Mouse (Mus musculus): ENCODE data around the gene Pde4c.

Pde4c gene

DNA sequence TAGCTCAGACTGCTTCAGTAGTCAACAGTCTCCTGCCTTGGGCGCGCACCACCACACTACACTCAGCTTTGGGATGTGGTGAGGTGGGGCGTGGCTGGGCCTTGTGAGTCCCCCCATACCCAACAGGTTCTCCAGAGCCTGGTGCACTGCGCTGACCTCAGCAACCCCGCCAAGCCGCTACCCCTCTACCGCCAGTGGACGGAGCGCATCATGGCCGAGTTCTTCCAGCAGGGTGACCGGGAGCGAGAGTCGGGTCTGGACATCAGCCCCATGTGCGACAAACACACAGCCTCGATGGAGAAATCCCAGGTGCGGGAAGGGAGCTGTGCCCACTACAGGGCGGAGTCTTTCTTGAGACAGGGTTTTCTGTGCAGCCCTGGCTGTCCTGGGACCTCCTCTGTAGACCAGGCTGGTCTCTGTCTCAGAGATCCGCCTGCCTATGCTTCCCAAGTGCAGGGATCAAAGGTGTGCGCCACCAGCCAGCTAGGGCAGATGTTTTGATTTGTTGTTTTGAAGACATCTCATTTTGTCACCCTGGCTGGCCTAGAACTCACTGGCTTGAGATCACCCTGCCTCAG, 25.7 kb downstream of the Pde4c start:
- CTCF ChIA-PET, result interaction anchor here (0.5 kb wide), 1 partner anchor 576 kb away, joined by 7 read pairs; no protein-coding TSS in a partner anchor

DNA sequence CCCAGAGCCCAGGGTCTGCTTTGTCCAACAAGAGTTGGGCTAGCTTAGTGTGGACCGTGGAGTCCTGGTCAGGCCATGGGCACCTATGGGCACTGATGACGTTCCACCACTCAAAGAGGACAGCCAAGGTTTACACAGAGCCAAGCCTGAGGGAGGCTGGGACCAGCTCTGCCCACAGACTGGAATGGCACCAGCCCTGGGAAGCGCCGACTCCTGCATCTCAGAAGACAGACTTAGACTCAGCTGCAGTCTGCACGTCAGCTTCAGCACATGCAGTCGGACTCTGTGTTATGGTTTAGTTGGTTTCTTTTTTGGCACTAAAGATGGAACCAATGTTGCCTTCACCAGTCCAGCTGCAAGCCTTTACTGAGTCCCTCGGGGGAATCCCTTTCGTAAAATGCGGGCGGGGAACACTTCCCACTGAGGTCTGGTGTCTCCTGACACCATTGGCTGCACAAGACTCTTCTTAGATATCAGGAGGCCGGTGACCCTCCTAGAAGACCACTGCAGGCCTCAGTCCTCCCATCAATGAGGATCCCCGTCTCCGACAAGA, 26.7 kb downstream of the Pde4c start:
- CTCF ChIA-PET, result no interaction called here

DNA sequence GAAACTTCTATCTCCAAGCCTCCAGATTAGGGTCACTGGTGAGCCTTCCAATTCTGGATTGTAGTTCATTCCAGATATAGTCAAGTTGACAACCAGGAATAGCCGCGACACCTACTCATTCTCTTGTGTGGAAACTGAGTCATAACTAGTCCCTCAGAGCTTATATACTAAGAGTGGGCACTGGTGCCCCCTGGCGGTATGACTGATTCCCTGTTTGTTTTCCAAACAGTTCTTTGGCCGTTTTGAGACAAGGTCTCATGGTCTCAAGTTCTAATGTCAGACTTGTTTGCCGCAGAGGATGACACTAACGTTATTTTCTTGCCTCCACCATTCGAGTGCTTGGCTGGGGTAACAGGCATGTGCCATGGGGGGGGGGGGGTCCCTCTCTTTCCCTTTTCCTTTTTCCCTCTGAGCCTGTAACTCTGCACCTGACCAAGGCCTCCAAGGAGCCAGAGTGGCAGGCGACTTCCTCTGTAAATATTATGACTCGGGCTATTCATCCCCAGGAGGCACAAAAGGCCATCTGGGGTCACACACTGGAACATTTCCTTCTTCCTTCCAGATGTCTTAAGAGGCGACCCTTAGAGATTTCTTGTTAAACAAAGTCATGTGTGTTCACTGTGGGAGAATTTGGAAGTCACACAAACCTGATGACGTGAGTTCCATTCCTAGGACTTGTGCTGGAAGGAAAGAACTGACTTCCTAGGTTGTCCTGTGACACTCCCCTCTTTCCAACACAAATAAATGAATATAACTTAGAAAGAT, 28.7 kb downstream of the Pde4c start:
- CTCF ChIA-PET, result interaction anchor here (0.5 to 0.7 kb wide), 2 partner anchors 11 to 70 kb away, joined by 3 read pairs; no protein-coding TSS in a partner anchor

DNA sequence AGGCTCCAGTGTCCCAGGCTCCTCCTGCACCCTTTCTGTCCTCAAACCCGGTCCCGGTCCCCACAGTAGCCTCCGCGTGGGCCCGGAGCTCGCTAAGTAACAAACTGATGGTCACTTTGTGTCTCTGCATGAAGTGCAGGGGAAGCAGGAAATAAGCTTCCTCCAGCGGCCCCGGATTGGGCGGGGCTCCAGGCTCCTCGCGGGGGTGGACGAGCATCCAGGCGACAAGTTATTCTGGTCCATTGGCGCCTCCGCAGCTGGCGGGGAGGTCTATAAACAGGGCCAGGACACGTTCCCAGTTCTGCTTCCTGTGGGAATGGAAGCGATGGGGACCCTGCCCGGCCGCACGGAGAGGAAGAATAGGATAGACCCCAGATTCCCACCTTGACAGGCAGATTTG, 29.6 kb downstream of the Pde4c start:
- CTCF ChIA-PET, result interaction anchor here (0.6 to 0.7 kb wide), 3 partner anchors 10 to 33 kb away, joined by 3 to 13 read pairs (median 5); no protein-coding TSS in a partner anchor

DNA sequence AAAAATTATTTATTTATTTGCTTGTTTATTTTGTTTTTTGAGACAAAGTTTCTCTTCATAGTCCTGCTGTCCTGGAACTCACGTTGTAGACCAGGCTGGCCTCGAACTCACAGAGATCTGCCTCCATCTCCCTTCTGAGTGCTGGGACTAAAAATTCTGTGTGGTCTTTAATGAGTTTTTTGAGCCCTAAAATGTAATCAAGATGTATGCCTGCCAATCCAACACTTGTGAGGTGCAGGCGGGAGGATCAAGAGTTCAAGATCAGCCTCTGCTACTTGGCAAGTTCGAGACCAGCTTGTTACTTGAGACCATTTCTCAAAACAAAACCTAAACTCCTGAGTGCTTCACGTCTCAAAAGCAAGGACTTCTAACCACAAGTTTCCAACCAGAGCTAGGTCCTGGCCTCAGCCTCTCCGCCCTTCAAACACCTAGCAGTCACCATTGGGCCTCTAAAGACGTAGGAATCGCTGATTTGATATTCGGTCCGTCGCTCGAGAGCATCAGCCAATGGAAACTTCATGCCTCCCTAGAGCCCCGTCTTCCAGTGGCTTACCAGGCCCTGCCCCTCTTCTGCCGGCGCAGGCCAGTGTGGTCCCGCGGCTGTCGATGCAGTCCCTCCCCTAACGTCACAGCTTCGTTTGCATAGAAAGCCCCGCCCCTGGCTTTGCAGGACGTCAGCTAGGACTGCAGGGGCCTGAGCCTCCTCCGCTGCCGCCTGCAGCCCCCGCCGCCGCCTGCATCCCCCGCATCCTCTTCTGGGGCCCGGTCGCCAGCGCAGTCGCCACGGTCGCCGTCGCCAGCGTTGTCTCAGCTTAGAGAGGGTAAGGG, 30.7 kb downstream of the Pde4c start, which contains the start of gene Rab3a:
TSS of gene Rab3a (plus strand) at position 637 of the 828 bp plus-strand sequence.
- CTCF ChIA-PET, result interaction anchor here (0.7 to 1.0 kb wide), 2 partner anchors 34 to 36 kb away, joined by 3 to 5 read pairs; partner anchors contain the start of gene Gm3336

DNA sequence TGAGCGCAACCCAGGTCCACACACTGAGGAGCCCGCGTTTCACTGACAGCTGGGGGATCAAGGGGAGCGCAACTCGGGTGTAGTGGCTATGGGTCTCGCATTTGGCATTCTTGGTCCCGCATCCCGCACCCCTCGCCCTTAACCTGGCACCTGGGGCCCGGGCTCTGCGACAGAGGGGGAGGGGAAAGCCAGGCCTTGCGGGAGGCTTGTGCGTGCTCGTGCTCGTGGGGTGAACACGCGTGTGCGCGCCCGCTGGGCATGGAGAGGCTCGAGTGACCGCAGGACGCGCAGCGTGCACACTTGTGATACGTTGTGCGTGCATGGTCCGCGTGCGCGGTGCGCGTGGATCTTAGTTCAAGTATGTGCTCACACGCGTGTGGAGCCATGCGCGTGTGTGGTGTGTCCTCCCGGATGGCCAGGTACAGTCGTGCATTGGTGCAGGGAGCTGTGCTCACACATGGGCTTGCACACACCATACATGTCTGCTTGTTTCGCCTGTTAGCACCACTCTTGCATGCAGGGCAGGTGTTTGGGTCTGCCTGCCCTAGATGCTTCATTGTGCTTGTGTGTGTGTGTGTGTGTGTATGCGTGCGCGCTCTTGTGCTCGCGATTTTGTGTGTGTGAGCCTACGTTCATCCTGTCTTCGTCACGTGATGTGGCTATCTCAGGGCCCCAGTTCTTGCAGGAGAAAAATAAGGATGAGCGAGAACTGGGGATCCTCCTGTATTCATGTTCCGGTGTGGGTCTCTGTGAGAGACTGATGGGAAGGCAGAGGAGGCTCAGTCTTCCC, 31.5 kb downstream of the Pde4c start:
- CTCF ChIA-PET, result interaction anchor here (1.0 kb wide), 1 partner anchor 37 kb away, joined by 3 read pairs; the partner anchor contains the start of gene Gm3336

DNA sequence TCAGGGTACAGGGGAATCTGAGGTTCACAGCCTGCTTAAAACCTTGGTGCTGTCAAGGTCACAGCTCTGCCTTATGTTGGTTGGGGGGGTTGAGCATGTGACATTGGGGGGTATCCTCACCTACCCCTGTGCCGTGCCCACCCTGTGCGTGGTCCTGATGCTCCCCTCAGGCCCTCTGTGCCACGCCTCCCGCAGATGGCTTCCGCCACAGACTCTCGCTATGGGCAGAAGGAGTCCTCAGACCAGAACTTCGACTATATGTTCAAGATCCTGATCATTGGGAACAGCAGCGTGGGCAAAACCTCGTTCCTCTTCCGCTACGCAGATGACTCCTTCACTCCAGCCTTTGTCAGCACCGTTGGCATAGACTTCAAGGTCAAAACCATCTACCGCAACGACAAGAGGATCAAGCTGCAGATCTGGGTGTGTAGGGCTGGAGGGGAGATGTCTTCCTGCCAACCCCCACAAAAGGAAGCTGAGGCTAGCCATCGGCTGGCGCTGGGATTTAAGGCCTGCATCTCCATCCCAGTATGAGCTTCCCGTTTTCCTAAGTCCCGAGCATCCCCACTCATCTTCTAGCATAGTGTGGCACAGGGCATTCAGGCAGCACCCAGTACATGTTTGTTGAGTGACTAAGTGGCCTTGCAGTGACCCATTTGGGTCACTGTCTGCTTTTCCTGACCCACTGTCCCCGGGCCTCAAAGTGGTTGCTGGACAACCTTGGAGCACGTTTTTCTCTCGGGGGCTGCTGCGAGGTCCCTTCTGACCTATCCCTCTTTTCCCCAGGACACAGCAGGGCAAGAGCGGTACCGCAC, 32.3 kb downstream of the Pde4c start:
- CTCF ChIA-PET, result interaction anchor here (0.7 kb wide), 1 partner anchor 79 kb away, joined by 3 read pairs; no protein-coding TSS in a partner anchor

DNA sequence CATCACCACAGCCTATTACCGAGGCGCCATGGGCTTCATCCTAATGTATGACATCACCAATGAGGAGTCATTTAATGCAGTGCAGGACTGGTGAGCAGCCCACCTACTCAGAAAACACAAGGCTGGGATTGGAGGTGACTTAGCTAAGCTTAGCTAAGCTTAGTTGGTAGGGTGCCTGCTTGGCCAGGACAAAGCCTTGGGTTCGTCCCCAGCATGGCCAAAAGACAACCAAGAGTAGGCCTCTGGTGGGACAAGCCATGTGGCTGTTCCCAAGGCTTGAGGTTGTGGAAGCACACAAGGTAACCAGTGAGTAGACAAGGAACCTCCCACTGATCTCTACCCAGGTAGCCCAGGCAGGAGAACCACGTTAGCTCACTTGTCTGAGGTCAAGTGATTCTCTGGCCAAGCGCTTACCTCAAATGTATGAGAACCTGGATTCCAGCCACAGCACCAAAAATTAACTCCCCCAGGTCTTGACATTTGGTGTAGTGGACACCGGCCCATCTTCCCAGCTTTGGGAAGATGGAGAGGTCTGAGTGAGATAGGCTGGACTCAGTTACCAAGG, 33.0 kb downstream of the Pde4c start:
- CTCF ChIA-PET, result interaction anchor here (0.7 kb wide), 1 partner anchor 80 kb away, joined by 3 read pairs; no protein-coding TSS in a partner anchor

DNA sequence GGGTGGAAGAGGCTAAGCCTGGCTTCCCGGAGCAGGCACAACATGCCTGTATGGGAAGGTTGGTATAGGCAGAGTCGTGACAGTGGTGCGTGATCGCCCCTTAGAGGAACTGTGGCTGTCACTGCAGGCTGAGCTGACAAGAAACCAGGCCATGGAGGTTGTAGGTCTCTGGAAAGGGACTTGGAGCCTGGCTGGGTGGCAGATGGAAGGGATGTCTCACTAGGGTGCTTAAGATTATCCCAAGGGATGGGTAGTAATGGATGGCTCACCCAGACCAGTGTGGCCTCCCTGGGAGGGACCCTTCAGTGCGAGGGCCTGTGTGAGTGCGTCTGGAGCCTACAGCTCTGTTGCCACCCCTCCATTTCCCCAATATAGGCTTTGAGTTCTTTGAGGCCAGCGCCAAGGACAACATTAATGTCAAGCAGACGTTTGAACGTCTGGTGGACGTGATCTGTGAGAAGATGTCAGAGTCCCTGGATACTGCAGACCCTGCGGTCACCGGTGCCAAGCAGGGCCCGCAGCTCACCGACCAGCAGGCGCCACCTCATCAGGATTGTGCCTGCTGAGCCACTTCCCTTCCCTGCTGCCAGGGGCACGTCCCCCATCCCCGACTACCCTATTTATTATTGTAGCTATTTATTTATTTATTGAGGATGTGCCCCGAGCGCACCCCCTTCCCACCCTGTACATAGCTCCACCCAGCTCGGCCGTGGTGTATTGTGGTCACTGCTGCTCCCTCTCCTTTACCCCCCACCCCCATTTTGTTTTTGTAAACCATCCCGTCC, 34.2 kb downstream of the Pde4c start:
- CTCF ChIA-PET, result no interaction called here

DNA sequence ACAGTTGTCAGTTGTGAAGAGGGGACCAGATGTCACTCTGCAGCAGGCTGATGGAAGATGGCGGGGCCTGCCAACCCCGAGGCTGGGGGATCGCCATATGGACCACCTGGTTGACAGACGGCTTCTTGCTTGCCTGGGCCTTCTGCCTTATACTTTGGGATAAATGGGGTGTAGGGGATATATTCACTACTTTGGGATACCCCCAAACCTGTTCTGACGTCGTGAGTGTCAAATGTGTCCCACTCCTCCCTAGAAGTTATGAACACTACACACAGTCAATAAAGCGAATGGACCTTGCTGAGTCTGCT, 34.7 kb downstream of the Pde4c start:
- CTCF ChIA-PET, result no interaction called here

DNA sequence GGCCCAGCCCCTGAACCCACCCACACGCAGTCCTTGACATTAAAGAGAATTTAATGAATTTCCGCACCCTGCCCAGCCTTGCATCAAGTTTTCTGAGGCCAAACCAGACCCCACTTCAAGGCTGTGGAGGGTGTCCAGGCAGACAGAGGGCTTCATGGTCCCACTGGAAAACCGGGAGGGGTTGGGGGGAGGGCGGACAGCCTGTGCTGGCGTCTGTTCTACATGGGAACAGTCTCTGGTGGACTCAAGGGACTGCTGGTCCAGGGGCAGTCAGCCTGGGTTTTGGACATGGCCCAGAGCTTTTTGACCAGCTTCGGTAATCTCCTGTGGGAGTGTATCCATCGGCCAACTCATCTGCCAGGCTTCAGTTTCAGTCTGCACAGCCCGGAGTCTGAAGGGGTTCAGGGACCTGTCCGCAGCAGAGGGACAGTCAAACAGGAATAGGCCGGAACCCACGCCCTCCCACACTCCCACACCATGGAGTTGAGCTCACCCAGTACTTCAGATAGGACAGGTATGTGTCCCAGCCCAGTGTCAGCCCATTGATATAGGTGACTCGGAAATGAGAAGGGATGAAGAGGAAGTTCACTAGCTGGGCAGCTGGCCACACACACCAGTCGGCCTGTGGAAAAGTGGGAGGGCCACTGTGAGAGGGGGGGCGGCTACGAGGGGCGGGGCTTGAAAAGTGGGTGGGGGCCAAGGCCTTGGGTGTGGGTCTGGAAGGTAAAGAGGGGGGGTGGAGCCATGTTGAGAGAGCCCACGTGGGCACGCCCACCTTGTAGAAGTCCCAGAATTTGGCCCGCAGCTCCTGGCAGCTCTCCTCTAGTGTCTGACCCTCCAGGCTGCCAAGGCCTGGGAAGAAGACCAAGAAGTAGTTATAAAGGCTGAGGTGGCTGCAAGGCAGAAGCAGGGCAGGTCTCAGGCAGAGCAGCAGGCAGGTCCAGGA, 35.4 kb downstream of the Pde4c start:
- CTCF ChIA-PET, result interaction anchor here (0.5 to 1.1 kb wide), 3 partner anchors 9 to 18 kb away, joined by 3 to 6 read pairs (median 3); no protein-coding TSS in a partner anchor

DNA sequence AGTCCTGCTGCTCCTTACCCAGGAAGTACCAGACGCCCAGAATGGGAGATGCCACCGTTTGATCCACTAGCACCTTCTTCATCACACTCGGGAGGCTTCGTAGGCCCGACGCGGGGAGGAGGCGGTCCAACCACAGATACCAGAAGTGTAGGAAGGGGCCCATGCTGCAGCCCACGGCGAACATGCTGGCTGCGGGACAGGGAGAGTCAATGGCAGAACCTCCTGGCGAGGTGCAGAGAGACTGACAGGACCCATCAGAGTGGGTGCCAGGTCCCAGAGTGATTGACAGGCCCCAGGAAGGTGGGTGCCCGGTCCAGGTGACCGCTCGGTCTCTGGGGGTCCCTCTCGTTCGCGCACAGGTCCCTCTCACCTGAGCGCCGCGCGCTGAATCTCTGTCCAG, 36.8 kb downstream of the Pde4c start:
- CTCF ChIA-PET, result no interaction called here

DNA sequence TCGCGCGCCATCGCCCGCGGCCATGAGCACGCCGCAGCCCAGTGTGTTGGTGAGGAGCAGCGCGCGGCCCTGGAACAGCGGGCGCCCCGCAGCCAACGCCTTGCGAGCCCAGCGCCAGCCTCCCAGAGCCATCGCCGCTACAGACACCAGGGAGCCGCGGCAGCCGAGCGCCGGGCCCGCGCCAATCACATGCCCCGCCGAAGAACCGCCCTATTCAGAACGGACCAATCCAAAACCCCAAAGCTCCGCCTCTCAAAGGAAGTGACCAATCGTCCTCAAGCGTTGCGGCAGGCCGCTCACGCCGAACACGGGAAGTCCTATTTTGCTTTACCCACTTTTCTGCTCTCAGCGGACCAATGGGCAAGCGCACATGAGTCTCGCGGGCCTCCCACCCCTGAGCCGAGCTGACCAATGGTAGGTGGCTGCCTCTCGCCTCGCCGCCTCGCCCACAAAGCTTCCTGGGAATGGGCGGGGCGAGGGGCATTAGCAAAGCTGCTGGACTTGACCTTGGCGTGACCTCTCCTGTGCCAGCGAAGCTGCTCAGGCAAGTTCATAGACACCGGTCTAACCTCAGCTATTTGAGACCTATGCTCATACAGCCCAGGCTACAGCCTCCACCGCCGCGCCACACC, 37.4 kb downstream of the Pde4c start, which contains the start of gene Mpv17l2:
TSS of gene Mpv17l2 (minus strand) at position 172 of the 632 bp plus-strand sequence.
- CTCF ChIA-PET, result no interaction called here

DNA sequence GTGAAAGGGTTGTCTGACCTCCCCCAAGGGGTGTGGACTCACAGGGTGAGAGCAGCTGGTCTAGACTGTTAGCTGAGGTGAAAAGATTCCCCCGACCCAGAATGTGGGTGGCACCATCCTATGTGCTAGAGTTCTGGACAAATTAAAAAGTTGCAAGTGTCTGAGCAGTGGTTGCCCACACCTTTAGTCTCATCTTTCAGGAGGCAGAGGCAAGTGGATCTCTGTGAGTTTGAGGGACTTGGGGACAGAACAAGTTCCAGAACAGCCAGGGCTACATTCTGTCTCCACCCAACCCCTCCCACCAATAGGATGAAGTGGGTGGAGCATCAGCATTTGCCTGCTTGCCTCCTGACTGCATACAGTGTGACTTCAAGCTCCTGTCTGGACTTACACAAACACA, 38.6 kb downstream of the Pde4c start:
- CTCF ChIA-PET, result interaction anchor here (0.6 to 1.9 kb wide), 3 partner anchors 10 to 1537 kb away, joined by 4 to 10 read pairs (median 6); no protein-coding TSS in a partner anchor

DNA sequence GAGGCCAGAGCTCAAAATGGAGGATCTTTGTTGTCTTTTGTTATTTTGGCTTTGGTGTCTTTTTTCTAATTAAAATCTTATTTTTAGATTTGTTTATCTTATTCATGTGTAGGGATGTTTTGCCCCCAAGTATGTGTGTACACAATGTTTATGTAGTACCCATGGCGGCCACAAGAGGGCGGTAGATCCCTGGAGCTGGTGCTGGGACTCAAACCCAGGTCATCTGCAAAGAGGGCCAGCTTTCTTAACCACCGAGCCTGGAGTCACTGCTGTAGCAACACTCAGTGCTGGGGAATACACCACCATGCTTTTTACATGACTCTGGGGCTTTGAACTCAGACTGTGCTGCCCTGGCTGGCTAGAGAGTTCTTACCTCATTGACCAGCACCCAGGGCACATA, 39.8 kb downstream of the Pde4c start:
- CTCF ChIA-PET, result interaction anchor here (0.8 to 1.9 kb wide), 7 partner anchors 9 to 840 kb away, joined by 3 to 6 read pairs (median 3); partner anchors contain the start of gene Arrdc2

DNA sequence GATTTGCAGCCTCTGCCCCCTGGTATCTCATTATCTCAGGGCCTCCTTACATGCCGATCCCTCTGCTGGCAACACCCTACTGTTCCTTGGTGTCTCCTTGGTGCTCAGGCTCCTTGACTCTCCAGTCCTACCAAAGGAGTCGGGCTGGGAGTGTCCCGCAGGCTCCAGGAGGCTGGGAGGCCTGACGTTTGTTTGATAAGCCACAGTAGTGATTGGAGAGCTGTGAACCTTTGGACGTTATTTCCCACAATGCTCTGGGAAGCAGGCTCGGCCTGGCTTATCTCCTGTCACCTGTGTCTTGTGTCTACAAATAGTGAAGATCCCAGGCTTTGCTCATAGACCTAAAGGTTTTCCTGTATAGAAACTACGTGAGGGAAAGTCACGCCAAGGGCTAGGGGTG, 40.5 kb downstream of the Pde4c start:
- CTCF ChIA-PET, result interaction anchor here (1.0 to 1.9 kb wide), 3 partner anchors 8 to 30 kb away, joined by 3 to 6 read pairs (median 3); no protein-coding TSS in a partner anchor

DNA sequence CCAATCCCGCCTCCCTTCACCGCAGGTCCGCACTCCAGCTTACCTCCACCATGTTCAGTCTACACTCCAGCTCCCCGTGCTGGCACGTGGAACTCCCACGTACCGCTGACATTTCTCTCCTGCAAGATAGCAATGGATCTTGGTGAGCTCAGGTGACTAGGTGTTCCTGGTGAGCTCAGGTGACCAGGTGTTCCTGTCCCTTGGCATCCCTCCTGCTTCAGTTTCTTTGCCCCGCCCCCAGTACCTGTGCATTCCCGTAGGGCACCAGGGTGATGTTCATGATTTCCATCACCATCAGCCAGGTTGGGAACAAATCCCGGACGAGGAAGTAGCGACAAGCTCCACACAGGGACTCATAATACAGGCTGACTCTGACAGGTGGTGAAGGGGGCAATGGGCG, 41.2 kb downstream of the Pde4c start:
- CTCF ChIA-PET, result no interaction called here

Measured in spleen, embryonic (tissue).